Mouse (Mus musculus) intestine, embryonic 16.5 days (tissue): ENCODE measurements around the gene Plppr2. TPM values are rescaled to one million over a fixed set of nuclear protein-coding genes. Genes with fewer than 3 reads are reported as not detected.

Source experiments
- ATAC-seq: fragments of 200-750 bp; cut with Nextera tagmentation; 2 replicates; pipeline ENCODE4 v1.8.0; 2017; ENCODE audit warnings: moderate TSS enrichment, moderate library complexity
- H3K27ac ChIP-seq: fragments of 300-500 bp; sonication (generic); 2 replicates; pipeline ENCODE4 v1.5.1; 2014; ENCODE audit warnings: mild to moderate bottlenecking, low read length
- H3K27me3 ChIP-seq: fragments of 300-500 bp; sonication (generic); replicated peaks from 2 replicates; pipeline ENCODE4 v1.6.1; 2014; ENCODE audit warnings: low read length, control low read depth, mixed read lengths; ENCODE audit not compliant: control insufficient read depth, insufficient read depth
- H3K36me3 ChIP-seq: fragments of 300-500 bp; sonication (generic); 2 replicates; pipeline ENCODE4 v1.6.1; 2014; ENCODE audit warnings: low read length, control low read depth; ENCODE audit not compliant: control insufficient read depth, insufficient read depth
- H3K4me1 ChIP-seq: fragments of 300-500 bp; sonication (generic); 2 replicates; pipeline ENCODE4 v1.6.1; 2014; ENCODE audit warnings: low read length, control low read depth, mixed read lengths; ENCODE audit not compliant: control insufficient read depth, insufficient read depth
- H3K4me2 ChIP-seq: fragments of 300-500 bp; sonication (generic); 2 replicates; pipeline ENCODE4 v1.6.1; 2014; ENCODE audit warnings: low read depth, low read length, control low read depth
- H3K4me3 ChIP-seq: fragments of 300-500 bp; sonication (generic); 2 replicates; pipeline ENCODE4 v1.5.1; 2014; ENCODE audit warnings: mild to moderate bottlenecking, low read length
- H3K9ac ChIP-seq: fragments of 300-500 bp; sonication (generic); 2 replicates; pipeline ENCODE4 v1.6.1; 2014; ENCODE audit warnings: low read depth, low read length
- H3K9me3 ChIP-seq: fragments of 300-500 bp; sonication (generic); 2 replicates; pipeline ENCODE4 v1.6.1; 2016; ENCODE audit warnings: low read length, control low read depth; ENCODE audit not compliant: control insufficient read depth
- WGBS: fragments of 180-500 bp; shearing (Covaris S2); extraction: QIAGEN DNeasy Blood & Tissue Kit; methylation state at CpG from one replicate; pipeline ENCODE4 v1.1.7; 2014; 5-methylcytosine and 5-hydroxymethylcytosine counted together
- polyA plus RNA-seq: library from polyadenylated mRNA; unstranded; fragments of >200 nt; fragmentation: Nextera tagmentation; extraction: Ambion mirVana; gene quantifications from 2 replicates; pipeline ENCODE4 v1.2.1, GENCODE M21; 2015

The Plppr2 gene
- polyA plus RNA-seq, 1 experiment from 2014 or later = 6.2 TPM

DNA sequence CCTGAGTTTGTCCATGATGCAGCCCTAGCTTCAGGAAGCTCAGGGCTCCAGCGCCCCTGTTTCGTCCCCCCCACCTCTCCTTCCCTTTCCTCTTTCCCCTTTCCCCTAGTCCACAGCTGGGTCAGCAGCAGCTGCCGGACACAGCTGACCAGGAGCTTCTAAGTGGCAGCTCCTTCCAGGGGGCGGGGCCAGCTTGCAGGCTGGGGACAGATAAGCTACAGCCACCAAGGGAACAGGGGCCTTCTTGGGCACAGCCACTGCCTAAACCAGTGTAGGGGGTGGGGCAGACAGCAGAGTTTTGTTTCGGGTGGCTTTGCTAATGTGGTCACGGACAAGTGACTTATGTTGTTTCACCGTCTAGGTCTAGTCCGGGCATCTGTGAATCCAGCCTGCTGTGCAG lies 26.6 kb downstream of the Plppr2 start, which contains the start of gene Epor:
TSS of gene Epor (minus strand) at position 90 of the 400 bp plus-strand sequence.
- H3K27ac ChIP-seq = no peak within 1 kb of the TSS
- ATAC-seq = peak; percentile 56
- 22% methylated on average over 8 of the region's 8 CpGs for WGBS

DNA sequence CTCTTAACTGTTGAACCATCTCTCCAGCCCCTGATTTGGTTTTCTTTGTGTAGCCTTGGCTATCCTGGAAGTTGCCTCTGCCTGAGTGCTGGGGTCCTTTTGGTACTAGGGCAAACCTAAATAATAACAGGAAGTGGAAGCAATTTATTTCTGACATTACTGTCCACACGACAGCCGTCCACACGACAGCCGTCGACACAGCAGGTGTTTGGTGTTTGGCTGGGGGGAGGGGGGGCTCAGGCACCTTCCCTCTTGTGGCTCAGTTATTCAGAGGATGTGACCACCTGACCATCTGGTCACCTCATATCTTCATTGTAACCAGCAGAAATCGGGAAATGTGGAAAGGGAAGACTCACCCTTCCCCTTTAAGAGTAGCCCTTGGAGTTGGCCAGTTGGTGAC lies 32.0 kb downstream of the Plppr2 start:
- Histone ChIP-seq H3K4me1 (no peaks in the 10 kb centered on the region), H3K27me3 (no peaks in the 10 kb centered on the region), H3K4me2 (no peak overlapping the region), H3K9me3 (no peaks in the 10 kb centered on the region), H3K9ac (no peak overlapping the region), H3K27ac (no peak overlapping the region), H3K36me3 (no peaks in the 10 kb centered on the region), H3K4me3 (no peak overlapping the region)
- 60% methylated on average over 6 of the region's 6 CpGs for WGBS
- no peak for ATAC-seq

More for the DNA sequence above, 26.6 kb downstream of the Plppr2 start, which contains the start of gene Epor:
- Histone ChIP-seq H3K36me3 (no peaks in the 10 kb centered on the region), H3K9ac (peak within 1 kb of the TSS; percentile 56), H3K4me1 (peaks cover 25% of the 10 kb centered on the region), H3K4me2 (peak within 1 kb of the TSS; percentile 92), H3K9me3 (no peaks in the 10 kb centered on the region), H3K4me3 (peak within 1 kb of the TSS; percentile 52), H3K27me3 (peaks cover 29% of the 10 kb centered on the region)

DNA sequence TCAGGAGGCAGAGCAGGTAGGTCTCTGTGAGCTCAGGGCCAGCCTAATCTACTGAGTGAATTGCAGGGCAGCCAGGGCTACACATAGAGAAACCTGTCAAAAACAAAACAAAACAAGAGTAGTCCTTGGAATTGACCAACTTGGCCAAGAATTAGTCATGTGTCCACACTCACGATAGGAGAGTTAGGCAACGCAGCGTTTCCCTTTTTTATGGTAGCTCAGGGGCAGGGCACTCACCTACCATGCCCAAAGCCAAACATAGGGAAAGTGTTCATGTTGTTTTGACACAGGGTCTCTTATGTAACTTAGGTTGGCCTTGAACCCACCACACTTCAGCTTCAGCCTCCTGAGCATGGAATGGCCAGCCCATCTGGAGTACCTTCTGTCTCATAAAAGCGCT lies 32.5 kb downstream of the Plppr2 start:
- Histone ChIP-seq H3K27ac (no peak overlapping the region), H3K4me1 (no peaks in the 10 kb centered on the region), H3K9me3 (no peaks in the 10 kb centered on the region), H3K27me3 (no peaks in the 10 kb centered on the region), H3K36me3 (no peaks in the 10 kb centered on the region), H3K9ac (no peak overlapping the region), H3K4me3 (no peak overlapping the region), H3K4me2 (no peak overlapping the region)
- no peak for ATAC-seq
- 82% methylated on average over 4 of the region's 4 CpGs for WGBS

DNA sequence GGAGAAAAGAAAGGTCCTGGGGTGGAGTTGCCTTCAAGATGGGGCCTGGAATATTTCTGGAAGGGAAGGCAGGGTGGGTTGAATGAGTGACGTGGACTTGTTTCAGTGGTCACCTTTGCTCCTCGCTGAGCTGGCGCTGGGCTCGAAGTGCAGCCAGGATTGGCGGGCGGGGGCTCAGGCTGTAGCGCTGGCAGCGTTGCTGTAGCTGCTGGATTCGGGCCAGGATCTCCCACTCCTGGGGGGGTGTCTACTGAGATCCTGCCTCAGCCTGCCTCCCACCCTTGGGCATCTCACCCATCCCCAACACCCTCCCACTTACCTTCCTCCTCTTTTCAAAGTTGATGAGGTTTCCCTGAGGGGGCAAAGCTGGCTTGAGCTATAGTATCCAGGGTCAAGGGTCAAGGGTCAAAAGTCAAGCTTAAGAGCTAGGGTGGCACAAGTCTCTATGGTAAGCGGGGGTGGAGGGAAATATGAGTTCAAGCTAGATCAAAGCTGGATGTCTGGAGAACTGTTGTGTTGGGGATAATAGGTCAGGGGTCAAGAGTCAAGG lies 39.9 kb downstream of the Plppr2 start:
- ATAC-seq = no peak

DNA sequence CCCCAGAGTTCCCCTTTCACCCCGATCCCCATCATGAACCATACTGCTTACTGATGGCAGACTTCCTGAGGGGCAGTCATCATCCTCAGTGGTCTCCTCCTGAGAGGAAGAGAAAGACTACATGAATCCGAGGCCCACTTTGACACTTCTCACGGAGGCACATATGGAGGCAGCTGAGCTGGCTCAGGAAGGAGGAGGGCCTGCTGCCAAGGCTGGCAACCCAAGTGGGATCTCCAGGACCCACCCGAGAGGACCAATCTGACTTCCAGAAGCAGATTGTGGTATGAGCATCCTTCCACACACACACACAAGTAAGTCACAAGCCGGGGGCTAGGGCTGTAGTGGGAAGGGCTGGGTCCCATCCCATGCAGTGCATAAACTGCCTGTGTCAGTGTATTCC lies 40.5 kb downstream of the Plppr2 start:
- WGBS = 88% methylated on average over 5 of the region's 5 CpGs
- no peak for ATAC-seq
- no peak overlapping the region for H3K9ac ChIP-seq

More for the DNA sequence above, 39.9 kb downstream of the Plppr2 start:
- H3K27ac ChIP-seq = no peak overlapping the region
- 80% methylated on average over 10 of the region's 10 CpGs for WGBS
- H3K9ac ChIP-seq = no peak overlapping the region
- no peaks in the 10 kb centered on the region; the same call in 1 of the 2 replicates for H3K27me3 ChIP-seq
- no peak overlapping the region for H3K4me2 ChIP-seq
- H3K4me3 ChIP-seq = no peak overlapping the region
- H3K4me1 ChIP-seq = no peaks in the 10 kb centered on the region
- no peaks in the 10 kb centered on the region for H3K9me3 ChIP-seq
- H3K36me3 ChIP-seq = no peaks in the 10 kb centered on the region

DNA sequence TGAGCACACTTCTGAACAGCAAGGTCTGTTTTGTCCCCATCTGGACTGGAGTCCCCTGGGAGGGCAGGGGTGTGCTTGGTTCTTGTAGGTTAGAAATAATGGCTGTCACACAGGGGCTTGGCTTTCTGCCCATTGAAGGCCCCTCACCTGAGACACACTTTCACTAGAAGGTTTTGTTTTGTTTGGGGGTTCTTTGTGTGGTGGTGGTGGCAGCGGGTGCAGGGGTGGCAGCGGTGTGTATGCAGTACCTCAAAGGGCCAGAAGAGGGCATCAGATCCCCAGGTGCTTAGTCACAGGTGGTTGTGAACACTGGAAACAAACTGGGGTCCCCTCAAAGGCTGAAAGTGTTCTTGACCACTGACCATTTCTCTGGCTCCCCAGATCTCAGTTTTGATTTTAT lies 41.1 kb downstream of the Plppr2 start:
- Histone ChIP-seq H3K27me3 (no peaks in the 10 kb centered on the region; the same call in 1 of the 2 replicates), H3K9ac (no peak overlapping the region), H3K36me3 (no peaks in the 10 kb centered on the region), H3K9me3 (no peaks in the 10 kb centered on the region), H3K27ac (no peak overlapping the region), H3K4me2 (no peak overlapping the region), H3K4me1 (no peaks in the 10 kb centered on the region), H3K4me3 (no peak overlapping the region)
- ATAC-seq = no peak
- WGBS = 24% methylated on average over 2 of the region's 2 CpGs

More for the DNA sequence above, 40.5 kb downstream of the Plppr2 start:
- Histone ChIP-seq H3K4me3 (no peak overlapping the region), H3K4me1 (no peaks in the 10 kb centered on the region), H3K9me3 (no peaks in the 10 kb centered on the region), H3K27me3 (no peaks in the 10 kb centered on the region; the same call in 1 of the 2 replicates), H3K4me2 (no peak overlapping the region), H3K27ac (no peak overlapping the region), H3K36me3 (no peaks in the 10 kb centered on the region)

DNA sequence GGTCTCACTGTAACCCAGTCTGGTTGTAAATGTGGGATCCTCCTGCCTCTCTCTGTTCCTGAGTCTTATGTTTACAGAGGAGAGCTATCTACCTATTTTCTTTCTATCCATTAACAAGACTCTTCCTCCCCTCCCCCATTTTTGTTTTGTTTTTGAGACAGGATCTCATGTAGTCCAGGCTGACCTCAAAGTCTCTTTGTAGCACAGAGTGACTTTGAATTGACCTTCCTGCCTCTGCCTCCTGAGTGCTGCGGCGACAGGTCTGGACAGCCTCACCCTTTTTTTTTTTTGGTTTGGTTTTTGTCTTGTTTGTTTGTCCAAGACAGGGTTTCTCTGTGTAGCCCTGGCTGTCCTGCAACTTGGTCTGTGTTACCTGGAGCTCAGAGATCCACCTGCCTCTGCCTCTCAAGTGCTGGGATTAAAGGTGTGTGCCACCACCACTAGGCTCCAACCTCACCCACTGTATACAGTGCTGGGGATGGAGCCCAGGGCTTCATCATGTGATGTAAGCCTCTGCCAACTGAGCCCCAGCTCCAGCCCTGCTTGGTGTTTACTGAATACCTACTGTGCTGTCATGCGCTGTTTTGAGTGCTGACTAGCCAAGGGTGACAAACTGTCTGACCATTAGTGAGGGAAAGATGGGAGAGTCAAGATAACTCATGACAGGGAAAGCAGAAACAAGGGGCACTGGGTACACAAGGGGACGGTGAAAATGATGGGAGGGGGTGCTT lies 41.7 kb downstream of the Plppr2 start:
- ATAC-seq = no peak
- H3K4me1 ChIP-seq = no peaks in the 10 kb centered on the region
- 80% methylated on average over 4 of the region's 4 CpGs for WGBS

DNA sequence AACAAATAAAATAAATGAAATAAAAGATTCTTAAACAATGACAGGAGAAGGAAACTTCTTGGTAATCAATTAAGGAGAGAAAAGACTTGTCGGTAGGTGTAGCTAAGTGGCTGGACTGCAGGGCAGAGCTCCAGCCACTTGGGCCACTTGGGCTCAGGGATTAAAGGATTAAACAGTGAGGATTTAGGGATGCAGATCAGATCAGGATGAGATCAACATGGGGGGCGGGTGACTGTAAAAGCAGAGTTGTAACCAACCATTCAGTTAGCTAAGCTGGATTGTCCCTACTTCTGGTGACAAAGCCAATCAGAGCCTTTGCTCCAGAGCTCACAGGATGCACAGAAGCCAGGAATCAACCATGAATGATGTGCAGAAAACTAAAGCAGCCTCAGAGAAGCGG lies 47.1 kb downstream of the Plppr2 start:
- Histone ChIP-seq H3K9me3 (no peaks in the 10 kb centered on the region), H3K4me2 (no peak overlapping the region), H3K36me3 (no peaks in the 10 kb centered on the region), H3K9ac (no peak overlapping the region), H3K27ac (no peak overlapping the region), H3K4me3 (no peak overlapping the region), H3K27me3 (peaks cover 23% of the 10 kb centered on the region), H3K4me1 (peaks cover 15% of the 10 kb centered on the region)
- 32% methylated on average over 3 of the region's 3 CpGs for WGBS
- no peak for ATAC-seq

More for the DNA sequence above, 41.7 kb downstream of the Plppr2 start:
- H3K36me3 ChIP-seq = no peaks in the 10 kb centered on the region
- no peak overlapping the region for H3K27ac ChIP-seq
- H3K27me3 ChIP-seq = no peaks in the 10 kb centered on the region; the same call in 1 of the 2 replicates
- H3K9ac ChIP-seq = no peak overlapping the region
- H3K4me2 ChIP-seq = no peak overlapping the region
- no peaks in the 10 kb centered on the region for H3K9me3 ChIP-seq
- no peak overlapping the region for H3K4me3 ChIP-seq

DNA sequence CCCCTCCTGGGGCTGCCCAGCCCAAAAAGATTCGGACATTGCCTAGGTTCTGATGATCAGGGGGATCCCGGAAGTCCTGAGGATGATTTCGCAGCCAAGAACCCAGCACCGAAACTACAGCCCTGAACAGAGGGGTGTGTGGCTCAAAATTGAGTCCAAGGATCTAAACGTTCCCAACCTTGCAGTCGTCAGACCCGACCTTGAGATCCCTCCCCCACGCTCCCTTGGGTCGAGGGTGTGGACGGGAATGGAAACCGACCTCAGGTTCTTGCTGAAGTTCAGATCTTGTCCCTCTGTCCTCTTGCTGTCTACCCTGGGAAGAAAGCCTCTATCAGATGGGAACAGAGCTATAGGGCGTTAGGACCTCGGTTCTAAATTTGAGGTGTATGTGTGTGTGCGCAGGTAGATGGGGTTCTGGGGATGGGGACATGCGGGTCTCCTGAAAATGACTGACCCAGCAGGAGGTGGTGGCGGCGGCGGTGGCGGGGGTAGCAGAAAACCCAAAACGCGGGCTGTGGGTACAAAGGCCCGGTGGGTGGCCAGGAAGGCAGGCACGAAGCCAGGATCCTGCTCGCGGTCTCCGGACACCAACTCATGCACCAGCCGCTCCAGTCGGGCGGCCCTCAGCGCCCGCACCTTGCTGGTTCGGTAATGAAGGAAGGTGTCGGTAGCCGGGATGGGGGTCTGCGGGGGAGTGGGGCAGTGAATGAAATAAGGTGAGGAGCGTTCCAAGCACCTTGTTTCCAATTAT lies 50.9 kb downstream of the Plppr2 start:
- WGBS = 9% methylated on average over 36 of the region's 36 CpGs

More for the DNA sequence above, 50.9 kb downstream of the Plppr2 start:
- no peaks in the 10 kb centered on the region for H3K9me3 ChIP-seq
- ATAC-seq = no peak
- no peaks in the 10 kb centered on the region for H3K36me3 ChIP-seq
- peak overlapping the region; percentile 54; the same call in 1 of the 2 replicates for H3K4me3 ChIP-seq
- no peak overlapping the region for H3K27ac ChIP-seq
- H3K9ac ChIP-seq = no peak overlapping the region
- H3K27me3 ChIP-seq = peaks cover 59% of the 10 kb centered on the region
- H3K4me2 ChIP-seq = peak overlapping the region; percentile 68
- peaks cover 26% of the 10 kb centered on the region for H3K4me1 ChIP-seq
